15 mouse cellular contexts compared by ENCODE assay signal in genomic region chr10:79979401-79980155, GRCm38 (mm10). TPM values are rescaled to one million over a fixed set of nuclear protein-coding genes. Genes with fewer than 3 reads are reported as not detected.
DNase-seq lines count a peak whose midpoint lies in the region; ATAC-seq and TF ChIP-seq lines count a peak whose summit lies in the region.
"Had no signal": no experiment of that assay in that cellular context is flagged by ENCODE, and none has a peak within 500 bp of the region (broad histone marks: within the 10 kb centered on the region; RNA-seq: fewer than 3 reads in every experiment).

No protein-coding gene starts in this region.

- H3K9me3 ChIP-seq in midbrain, embryonic 11.5 days (ENCODE audit: control insufficient read depth, low read length): no peaks in the 10 kb centered on the region
- H3K9me3 ChIP-seq in midbrain, postnatal 0 days (ENCODE audit: low read length): no peaks in the 10 kb centered on the region
- no peaks in the 10 kb centered on the region for H3K9me3 ChIP-seq in embryonic facial prominence, embryonic 13.5 days
- H3K9me3 ChIP-seq: forebrain, embryonic 15.5 days had no signal

- ATAC-seq in midbrain, embryonic 11.5 days (ENCODE audit: low FRiP score): no peak
- no peak for ATAC-seq in midbrain, postnatal 0 days (ENCODE audit: low FRiP score)
- no peak for ATAC-seq in embryonic facial prominence, embryonic 13.5 days (ENCODE audit: insufficient number of reproducible peaks, insufficient read depth, low FRiP score, low TSS enrichment, low read depth)
- ATAC-seq: forebrain, embryonic 15.5 days had no signal

- intact Hi-C loops in left cerebral cortex, adult 2 months (cut with DNase I): loop anchor here (10.0 kb wide), 1 partner anchor 265 kb away; the partner anchor contains the start of gene Ndufs7

- TF ChIP-seq CTCF in midbrain, postnatal 0 days (IDR thresholded peaks at IDR 0.05): no peak
- TF ChIP-seq CTCF in left cerebral cortex, adult 2 months (IDR thresholded peaks at IDR 0.05): no peak

- H3K4me1 ChIP-seq in midbrain, embryonic 11.5 days (ENCODE audit: control insufficient read depth, insufficient read depth, low read length): peaks cover 14% of the 10 kb centered on the region
- H3K4me1 ChIP-seq in midbrain, postnatal 0 days (ENCODE audit: insufficient read depth, low read length): peaks cover 15% of the 10 kb centered on the region
- H3K4me1 ChIP-seq in embryonic facial prominence, embryonic 13.5 days: peaks cover 20% of the 10 kb centered on the region

- H3K79me2 ChIP-seq in myocyte (ENCODE audit: control insufficient read depth, insufficient read depth): peaks cover 39% of the 10 kb centered on the region

- no peak overlapping the region for H3K9ac ChIP-seq in midbrain, embryonic 11.5 days (ENCODE audit: low read length)
- H3K9ac ChIP-seq in midbrain, postnatal 0 days (replicated peaks; ENCODE audit: low read length, poor library complexity, severe bottlenecking): no peak overlapping the region
- H3K9ac ChIP-seq in embryonic facial prominence, embryonic 13.5 days: peak overlapping the region; percentile 23; the same call in 1 of the 2 replicates
- H3K9ac ChIP-seq: forebrain, embryonic 15.5 days; lung, embryonic 14.5 days had no signal

- peak; percentile 49 to 50 for DNase-seq in heart, adult 9 months (ENCODE audit: low spot score in 2 of 2)
- no peak for DNase-seq in heart, postnatal 4 days
- DNase-seq in midbrain, embryonic 11.5 days (ENCODE audit: low spot score, missing footprints): peak; percentile 68
- DNase-seq in midbrain, postnatal 0 days (ENCODE audit: low spot score): no peak
- DNase-seq in left cerebral cortex, adult 2 months (ENCODE audit: extremely low spot score in 1 of 2, low spot score in 2 of 2): no peak
- DNase-seq: cerebellum, adult 9-11 months; lung, embryonic 14.5 days; lung, postnatal 4 days; right cerebral cortex, postnatal 14 days had no signal

- 0 out of 2 replicates have a peak, but pooled peaks cover 2% of the 10 kb centered on the region for H3K27me3 ChIP-seq in midbrain, embryonic 11.5 days (ENCODE audit: control insufficient read depth, insufficient read depth, low read length)
- H3K27me3 ChIP-seq in midbrain, postnatal 0 days (ENCODE audit: insufficient read depth, low read length): no peaks in the 10 kb centered on the region
- H3K27me3 ChIP-seq in embryonic facial prominence, embryonic 13.5 days: no peaks in the 10 kb centered on the region
- H3K27me3 ChIP-seq in myocyte (ENCODE audit: control insufficient read depth, insufficient read depth, insufficient read length): no peaks in the 10 kb centered on the region
- H3K27me3 ChIP-seq: forebrain, embryonic 15.5 days had no signal

- 94% methylated on average over 22 of the region's 22 CpGs for WGBS in midbrain, embryonic 11.5 days
- WGBS in midbrain, postnatal 0 days: 92% methylated on average over 22 of the region's 22 CpGs
- 92% methylated on average over 22 of the region's 22 CpGs for WGBS in embryonic facial prominence, embryonic 13.5 days

- H3K4me2 ChIP-seq in midbrain, embryonic 11.5 days: no peak overlapping the region
- no peak overlapping the region for H3K4me2 ChIP-seq in midbrain, postnatal 0 days (ENCODE audit: low read depth, low read length, poor library complexity, severe bottlenecking)
- H3K4me2 ChIP-seq in embryonic facial prominence, embryonic 13.5 days: no peak overlapping the region
- H3K4me2 ChIP-seq in myocyte (ENCODE audit: low read depth): no peak overlapping the region
- H3K4me2 ChIP-seq: forebrain, embryonic 15.5 days; liver, embryonic 11.5 days; lung, embryonic 14.5 days had no signal

- no peak overlapping the region for H3K4me3 ChIP-seq in midbrain, embryonic 11.5 days (ENCODE audit: low read depth, low read length)
- H3K4me3 ChIP-seq in midbrain, postnatal 0 days (ENCODE audit: low read depth, low read length): no peak overlapping the region
- H3K4me3 ChIP-seq in embryonic facial prominence, embryonic 13.5 days: no peak overlapping the region
- no peak overlapping the region for H3K4me3 ChIP-seq in myocyte
- no peak overlapping the region for H3K4me3 ChIP-seq in left cerebral cortex, adult 2 months
- H3K4me3 ChIP-seq: forebrain, embryonic 15.5 days had no signal

- H3K27ac ChIP-seq in midbrain, embryonic 11.5 days (ENCODE audit: low read depth, low read length): no peak overlapping the region
- H3K27ac ChIP-seq in midbrain, postnatal 0 days (ENCODE audit: low read depth, low read length): no peak overlapping the region
- no peak overlapping the region for H3K27ac ChIP-seq in embryonic facial prominence, embryonic 13.5 days
- H3K27ac ChIP-seq in left cerebral cortex, adult 2 months: no peak overlapping the region
- H3K27ac ChIP-seq: forebrain, embryonic 15.5 days had no signal

- peaks cover 34% of the 10 kb centered on the region for H3K36me3 ChIP-seq in midbrain, embryonic 11.5 days (ENCODE audit: control insufficient read depth, insufficient read depth, low read length)
- H3K36me3 ChIP-seq in midbrain, postnatal 0 days (ENCODE audit: insufficient read depth, low read length): peaks cover 42% of the 10 kb centered on the region
- H3K36me3 ChIP-seq in embryonic facial prominence, embryonic 13.5 days: peaks cover 59% of the 10 kb centered on the region
- H3K36me3 ChIP-seq in myocyte (ENCODE audit: control insufficient read depth, insufficient read depth): no peaks in the 10 kb centered on the region

- H3ac ChIP-seq in myocyte (ENCODE audit: control insufficient read depth, insufficient read length): no peak overlapping the region

- no peak for TF ChIP-seq POLR2A in myocyte (IDR thresholded peaks at IDR 0.05; ENCODE audit: insufficient read length, low read depth)

TF ChIP-seq in myocyte, 11 proteins besides CTCF, POLR2A, EP300 and RAD21 (continues in another document):
- peak; percentile 43 to 88 (median 77) for TF ChIP-seq MYOD1 (IDR thresholded peaks at IDR 0.05; ENCODE audit: control insufficient read depth in 1 of 3, insufficient read length in 2 of 3, low read depth in 2 of 3)
- TF ChIP-seq POLR2AphosphoS2 (IDR thresholded peaks at IDR 0.05; ENCODE audit: insufficient read length, low read depth): no peak
- TF ChIP-seq TCF12 (IDR thresholded peaks at IDR 0.05; ENCODE audit: insufficient read depth, poor library complexity, severe bottlenecking): peak; percentile 18
- no peak for TF ChIP-seq MAX (IDR thresholded peaks at IDR 0.05; ENCODE audit: low read depth)
- TF ChIP-seq USF1 (IDR thresholded peaks at IDR 0.05; ENCODE audit: low read depth): no peak
- TF ChIP-seq TCF3 (IDR thresholded peaks at IDR 0.05; ENCODE audit: insufficient read length, low read depth): peak; percentile 14
- no peak for TF ChIP-seq SRF (IDR thresholded peaks at IDR 0.05; ENCODE audit: control insufficient read depth, insufficient read length, low read depth)
- no peak for TF ChIP-seq REST (IDR thresholded peaks at IDR 0.05; ENCODE audit: insufficient read depth, insufficient read length)
- TF ChIP-seq MYOG (IDR thresholded peaks at IDR 0.05; ENCODE audit: control insufficient read depth in 1 of 3, insufficient read depth in 1 of 3, insufficient read length in 2 of 3, low read depth in 2 of 3): peak; percentile 56 to 85 (median 59)

RNA-seq across cellular contexts. Expression of gene Tmem259, which starts 4.6 kb away (rescaled TPM):
- 100 to 1,000 TPM; 117 to 120 TPM for total RNA-seq in heart, postnatal 4 days (2021)
- 11.9 and 13.5 TPM in 2 replicates for polyA plus RNA-seq in midbrain, embryonic 11.5 days (2014; fragmentation: Nextera tagmentation; extraction: Ambion mirVana)
- total RNA-seq in midbrain, postnatal 0 days (2014; rRNA removed): 134 and 172 TPM in 2 replicates
- 26.2 and 29.3 TPM in 2 replicates for polyA plus RNA-seq in midbrain, postnatal 0 days (2015; fragmentation: Nextera tagmentation; extraction: Ambion mirVana)
- 15.4 and 17.0 TPM in 2 replicates for polyA plus RNA-seq in embryonic facial prominence, embryonic 13.5 days (2015; fragmentation: Nextera tagmentation; extraction: Ambion mirVana)
- polyA plus RNA-seq in myocyte (2012; fragmentation: generic; extraction: Trizol): 152 TPM
- total RNA-seq in left cerebral cortex, adult 2 months (2021): 100 to 1,000 TPM; 122 to 126 TPM

RNA-seq across cellular contexts. Expression of gene Cnn2, which starts 8.8 kb away (rescaled TPM):
- 100 to 1,000 TPM; 109 to 113 TPM for total RNA-seq in heart, postnatal 4 days (2021)
- polyA plus RNA-seq in midbrain, embryonic 11.5 days (2014; fragmentation: Nextera tagmentation; extraction: Ambion mirVana): 158 and 160 TPM in 2 replicates
- total RNA-seq in midbrain, postnatal 0 days (2014; rRNA removed): 14.8 and 19.5 TPM in 2 replicates
- polyA plus RNA-seq in midbrain, postnatal 0 days (2015; fragmentation: Nextera tagmentation; extraction: Ambion mirVana): 12.6 and 12.8 TPM in 2 replicates
- polyA plus RNA-seq in embryonic facial prominence, embryonic 13.5 days (2015; fragmentation: Nextera tagmentation; extraction: Ambion mirVana): 298 and 319 TPM in 2 replicates
- 109 TPM for polyA plus RNA-seq in myocyte (2012; fragmentation: generic; extraction: Trizol)
- 1 to 10 TPM; 5.6 to 8.0 TPM for total RNA-seq in left cerebral cortex, adult 2 months (2021)

RNA-seq across cellular contexts. Expression of gene Grin3b, which starts 9.1 kb away (rescaled TPM):
- under 1 TPM in 1 of 2 experiments, not detected in 1; 0.21 TPM for total RNA-seq in heart, postnatal 4 days (2021)
- 0.22 and 0.38 TPM in 2 replicates for polyA plus RNA-seq in midbrain, embryonic 11.5 days (2014; fragmentation: Nextera tagmentation; extraction: Ambion mirVana)
- 0.42 and 2.2 TPM in 2 replicates for total RNA-seq in midbrain, postnatal 0 days (2014; rRNA removed)
- 0.11 and 0.21 TPM in 2 replicates for polyA plus RNA-seq in midbrain, postnatal 0 days (2015; fragmentation: Nextera tagmentation; extraction: Ambion mirVana)
- 0.52 and 0.83 TPM in 2 replicates for polyA plus RNA-seq in embryonic facial prominence, embryonic 13.5 days (2015; fragmentation: Nextera tagmentation; extraction: Ambion mirVana)
- 0.73 TPM for polyA plus RNA-seq in myocyte (2012; fragmentation: generic; extraction: Trizol)
- total RNA-seq in left cerebral cortex, adult 2 months (2021): under 1 TPM; 0.14 to 0.20 TPM
- total RNA-seq: hematopoietic stem cell, adult 5-6 weeks had no signal
- polyA plus RNA-seq: large intestine, adult 2 months had no signal

RNA-seq across cellular contexts. Expression of gene Abca7, which starts 16.7 kb away (rescaled TPM):
- 1 to 10 TPM; 6.9 to 8.1 TPM for total RNA-seq in heart, postnatal 4 days (2021)
- 2.8 and 2.9 TPM in 2 replicates for polyA plus RNA-seq in midbrain, embryonic 11.5 days (2014; fragmentation: Nextera tagmentation; extraction: Ambion mirVana)
- 9.3 TPM in 2 replicates for total RNA-seq in midbrain, postnatal 0 days (2014; rRNA removed)
- polyA plus RNA-seq in midbrain, postnatal 0 days (2015; fragmentation: Nextera tagmentation; extraction: Ambion mirVana): 1.7 and 1.9 TPM in 2 replicates
- polyA plus RNA-seq in embryonic facial prominence, embryonic 13.5 days (2015; fragmentation: Nextera tagmentation; extraction: Ambion mirVana): 2.2 and 2.6 TPM in 2 replicates
- polyA plus RNA-seq in myocyte (2012; fragmentation: generic; extraction: Trizol): 15.6 TPM
- total RNA-seq in left cerebral cortex, adult 2 months (2021): 10 to 100 TPM; 13.5 to 13.8 TPM

RNA-seq across cellular contexts. Expression of gene Wdr18, which starts 19.6 kb away (rescaled TPM):
- total RNA-seq in heart, postnatal 4 days (2021): 10 to 100 TPM; 25.5 to 28.5 TPM
- polyA plus RNA-seq in midbrain, embryonic 11.5 days (2014; fragmentation: Nextera tagmentation; extraction: Ambion mirVana): 92.7 and 98.4 TPM in 2 replicates
- 72.6 and 87.6 TPM in 2 replicates for total RNA-seq in midbrain, postnatal 0 days (2014; rRNA removed)
- 102 and 116 TPM in 2 replicates for polyA plus RNA-seq in midbrain, postnatal 0 days (2015; fragmentation: Nextera tagmentation; extraction: Ambion mirVana)
- 97.7 and 106 TPM in 2 replicates for polyA plus RNA-seq in embryonic facial prominence, embryonic 13.5 days (2015; fragmentation: Nextera tagmentation; extraction: Ambion mirVana)
- 35.1 TPM for polyA plus RNA-seq in myocyte (2012; fragmentation: generic; extraction: Trizol)
- 10 to 100 TPM; 45.4 to 49.4 TPM for total RNA-seq in left cerebral cortex, adult 2 months (2021)

Comparison
In these comparisons a context has a peak if more than half of its experiments do, and no peak if none do; other contexts are left out.
1. DNase-seq: peak in heart, adult 9 months (2 of 2) and midbrain, embryonic 11.5 days (single experiment); none in heart, postnatal 4 days (single experiment), midbrain, postnatal 0 days (single experiment) and left cerebral cortex, adult 2 months (0 of 2).